Mouse (Mus musculus) intestine, postnatal 0 days (tissue): ENCODE measurements around the gene Spred1. TPM values are rescaled to one million over a fixed set of nuclear protein-coding genes. Genes with fewer than 3 reads are reported as not detected.

Source experiments
- ATAC-seq: fragments of 200-750 bp; cut with Nextera tagmentation; 2 replicates; pipeline ENCODE4 v1.8.0; 2017; ENCODE audit warnings: mild to moderate bottlenecking, moderate TSS enrichment, moderate library complexity
- H3K27ac ChIP-seq: fragments of 300-500 bp; sonication (generic); 2 replicates; pipeline ENCODE4 v1.5.1; 2014; ENCODE audit warnings: mild to moderate bottlenecking, low read depth, low read length, moderate library complexity
- H3K27me3 ChIP-seq: fragments of 300-500 bp; sonication (generic); replicated peaks from 2 replicates; pipeline ENCODE4 v1.6.1; 2014; ENCODE audit warnings: low read length, mixed read lengths; ENCODE audit not compliant: control insufficient read depth, insufficient read depth
- H3K36me3 ChIP-seq: fragments of 300-500 bp; sonication (generic); 2 replicates; pipeline ENCODE4 v1.6.1; 2014; ENCODE audit warnings: mild to moderate bottlenecking, moderate library complexity; ENCODE audit not compliant: control insufficient read depth, insufficient read depth
- H3K4me1 ChIP-seq: fragments of 300-500 bp; sonication (generic); replicated peaks from 2 replicates; pipeline ENCODE4 v1.6.1; 2014; ENCODE audit warnings: antibody characterized with exemption, low read length, mixed read lengths; ENCODE audit not compliant: control insufficient read depth, insufficient read depth
- H3K4me2 ChIP-seq: fragments of 300-500 bp; sonication (generic); replicated peaks from 2 replicates; pipeline ENCODE4 v1.6.1; 2014; ENCODE audit warnings: low read depth, mild to moderate bottlenecking, moderate library complexity
- H3K4me3 ChIP-seq: fragments of 300-500 bp; sonication (generic); 2 replicates; pipeline ENCODE4 v1.5.1; 2014; ENCODE audit warnings: low read depth, low read length
- H3K9ac ChIP-seq: fragments of 300-500 bp; sonication (generic); 2 replicates; pipeline ENCODE4 v1.6.1; 2014; ENCODE audit warnings: mild to moderate bottlenecking, low read depth, low read length
- H3K9me3 ChIP-seq: fragments of 300-500 bp; sonication (generic); 2 replicates; pipeline ENCODE4 v1.6.1; 2016; ENCODE audit warnings: mixed run types; ENCODE audit not compliant: control insufficient read depth
- CTCF ChIP-seq: sonication (generic); IDR thresholded peaks from 2 replicates; pipeline ENCODE4 v1.5.1; 2016; ENCODE audit warnings: low read depth, mild to moderate bottlenecking, control low read depth, antibody characterized with exemption, moderate library complexity
- WGBS: fragments of 180-500 bp; shearing (Covaris S2); extraction: QIAGEN DNeasy Blood & Tissue Kit; methylation state at CpG from one replicate; pipeline ENCODE4 v1.1.7; 2014; 5-methylcytosine and 5-hydroxymethylcytosine counted together
- polyA plus RNA-seq: library from polyadenylated mRNA; unstranded; fragments of >200 nt; fragmentation: Nextera tagmentation; extraction: Ambion mirVana; gene quantifications from 2 replicates; pipeline ENCODE4 v1.2.1, GENCODE M21; 2015

Spred1 gene
- polyA plus RNA-seq, 1 experiment from 2014 or later, result 5.1 TPM

GRCm38 (mm10) chr2:117169037-117169436 is 47.9 kb downstream of the Spred1 start:
- no peak for ATAC-seq
- H3K27ac ChIP-seq, result no peak overlapping the region
- 57% methylated on average over 3 of the region's 3 CpGs for WGBS
- no peaks in the 10 kb centered on the region for H3K4me1 ChIP-seq
- H3K27me3 ChIP-seq, result no peaks in the 10 kb centered on the region
- no peaks in the 10 kb centered on the region for H3K9me3 ChIP-seq
- no peak overlapping the region for H3K4me2 ChIP-seq
- TF ChIP-seq CTCF, result no peak
- no peak overlapping the region for H3K9ac ChIP-seq
- H3K4me3 ChIP-seq, result no peak overlapping the region
- H3K36me3 ChIP-seq, result peaks cover 5% of the 10 kb centered on the region; the same call in 1 of the 2 replicates

DNA sequence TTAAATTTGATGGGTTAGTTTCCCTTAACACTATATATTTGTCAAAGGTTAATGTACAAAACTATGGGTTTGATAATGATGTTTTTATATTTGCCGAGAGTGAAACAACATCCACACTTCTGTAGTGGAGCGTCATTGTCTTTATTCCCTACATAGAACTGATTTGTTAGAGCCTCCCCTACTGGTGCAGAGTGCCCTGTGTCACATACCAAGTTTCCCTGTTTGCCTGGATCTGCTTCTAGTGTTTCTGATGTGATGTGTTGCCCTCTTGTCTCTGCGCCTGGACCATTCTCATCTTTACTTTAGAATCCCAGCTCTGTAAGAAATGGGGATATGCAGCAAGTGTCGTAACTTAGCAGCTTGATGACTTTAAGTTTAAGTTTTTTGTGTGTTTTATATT is 51.8 kb downstream of the Spred1 start:
- no peak overlapping the region for H3K4me2 ChIP-seq
- no peaks in the 10 kb centered on the region for H3K4me1 ChIP-seq
- H3K27me3 ChIP-seq, result no peaks in the 10 kb centered on the region
- peak; percentile 52 for TF ChIP-seq CTCF
- 88% methylated on average over 4 of the region's 4 CpGs for whole genome bisulfite sequencing
- peaks cover 24% of the 10 kb centered on the region for H3K36me3 ChIP-seq
- ATAC-seq, result no peak
- H3K27ac ChIP-seq, result no peak overlapping the region
- H3K9me3 ChIP-seq, result no peaks in the 10 kb centered on the region
- no peak overlapping the region for H3K4me3 ChIP-seq
- no peak overlapping the region for H3K9ac ChIP-seq

GRCm38 (mm10) chr2:117176066-117176465 is 54.9 kb downstream of the Spred1 start:
- Histone ChIP-seq H3K4me3 (no peak overlapping the region), H3K36me3 (peaks cover 24% of the 10 kb centered on the region), H3K9ac (no peak overlapping the region), H3K27me3 (no peaks in the 10 kb centered on the region), H3K9me3 (no peaks in the 10 kb centered on the region), H3K27ac (no peak overlapping the region), H3K4me2 (no peak overlapping the region), H3K4me1 (no peaks in the 10 kb centered on the region)
- TF ChIP-seq CTCF, result no peak
- no peak for ATAC-seq
- WGBS, result 90% methylated on average over 4 of the region's 4 CpGs

- no peaks in the 10 kb centered on the region for H3K4me1 ChIP-seq
- no peak for TF ChIP-seq CTCF
- WGBS, result 75% methylated on average over 4 of the region's 4 CpGs
- ATAC-seq, result no peak
- peaks cover 24% of the 10 kb centered on the region for H3K36me3 ChIP-seq
- H3K27me3 ChIP-seq, result no peaks in the 10 kb centered on the region
- H3K27ac ChIP-seq, result no peak overlapping the region
- no peaks in the 10 kb centered on the region for H3K9me3 ChIP-seq
- H3K4me2 ChIP-seq, result no peak overlapping the region
- no peak overlapping the region for H3K4me3 ChIP-seq
- H3K9ac ChIP-seq, result no peak overlapping the region
Measured at GRCm38 (mm10) chr2:117176937-117177336, 55.8 kb downstream of the Spred1 start.

- Histone ChIP-seq H3K4me3 (no peak overlapping the region), H3K27ac (no peak overlapping the region), H3K4me2 (no peak overlapping the region), H3K27me3 (no peaks in the 10 kb centered on the region), H3K9me3 (no peaks in the 10 kb centered on the region), H3K4me1 (no peaks in the 10 kb centered on the region), H3K9ac (no peak overlapping the region), H3K36me3 (peaks cover 20% of the 10 kb centered on the region)
- TF ChIP-seq CTCF, result peak; percentile 98
- 37% methylated on average over 7 of the region's 7 CpGs for WGBS
- peak; percentile 36; the same call in 1 of the 2 replicates for ATAC-seq
Measured at GRCm38 (mm10) chr2:117180250-117180885, 59.2 kb downstream of the Spred1 start.

GRCm38 (mm10) chr2:117185587-117185986 is 64.4 kb downstream of the Spred1 start:
- H3K27ac ChIP-seq, result peak overlapping the region; percentile 41; the same call in 1 of the 2 replicates
- ATAC-seq, result peak; percentile 89
- TF ChIP-seq CTCF, result no peak

DNA sequence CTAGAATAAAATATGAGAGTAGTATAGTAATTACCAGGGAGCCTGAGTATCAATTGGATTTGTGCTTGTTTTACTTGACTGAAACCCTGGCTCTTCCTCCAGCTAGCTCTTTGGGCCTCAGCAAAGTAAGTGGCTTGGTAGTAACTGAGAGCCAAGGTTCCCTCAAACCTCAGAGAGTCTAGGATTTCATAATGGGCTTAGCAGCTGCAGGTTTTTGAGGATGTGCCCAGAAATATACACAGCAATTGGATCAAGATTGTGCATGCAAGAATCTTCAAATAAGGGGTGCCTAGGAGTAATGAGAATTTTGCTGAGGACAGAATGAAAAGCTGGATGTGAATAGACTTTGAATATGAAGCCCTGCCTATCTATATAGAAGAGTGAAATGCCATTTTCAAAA is 69.7 kb downstream of the Spred1 start:
- no peaks in the 10 kb centered on the region for H3K4me1 ChIP-seq
- H3K27ac ChIP-seq, result no peak overlapping the region
- no peaks in the 10 kb centered on the region for H3K9me3 ChIP-seq
- TF ChIP-seq CTCF, result no peak
- no peak overlapping the region for H3K4me2 ChIP-seq
- no peaks in the 10 kb centered on the region for H3K27me3 ChIP-seq
- no peak for ATAC-seq
- no peak overlapping the region for H3K4me3 ChIP-seq
- no peak overlapping the region for H3K9ac ChIP-seq
- H3K36me3 ChIP-seq, result no peaks in the 10 kb centered on the region

More at GRCm38 (mm10) chr2:117185587-117185986, 64.4 kb downstream of the Spred1 start:
- 59% methylated on average over 4 of the region's 4 CpGs for WGBS
- no peak overlapping the region for H3K4me2 ChIP-seq
- H3K4me3 ChIP-seq, result no peak overlapping the region
- no peaks in the 10 kb centered on the region for H3K4me1 ChIP-seq
- H3K9me3 ChIP-seq, result no peaks in the 10 kb centered on the region
- peaks cover 6% of the 10 kb centered on the region; the same call in 1 of the 2 replicates for H3K36me3 ChIP-seq
- H3K9ac ChIP-seq, result no peak overlapping the region
- H3K27me3 ChIP-seq, result no peaks in the 10 kb centered on the region
